Mouse (Mus musculus) small intestine, adult 2 months (tissue): ENCODE measurements around the gene Hspa1l.

Experiments
- CTCF ChIP-seq: fragments of 200-500 bp; IDR thresholded peaks from 2 replicates; pipeline ENCODE4 v1.5.1; 2012; ENCODE audit warnings: low read depth, mild to moderate bottlenecking, control low read depth, inconsistent platforms, low read length, moderate library complexity, mixed read lengths; ENCODE audit not compliant: insufficient replicate concordance, insufficient read length; ENCODE audit errors: extremely low read depth
- POLR2A ChIP-seq: fragments of 200-500 bp; IDR thresholded peaks from 2 replicates; pipeline ENCODE4 v1.6.1; 2012; ENCODE audit warnings: low read depth, mild to moderate bottlenecking, control low read depth, inconsistent platforms, low read length, moderate library complexity

GRCm38 (mm10) chr17:35011440-35011839 lies 38.9 kb downstream of the Hspa1l start:
- TF ChIP-seq CTCF (no peak), POLR2A (no peak)
